Mouse (Mus musculus) spleen, adult 2 months (tissue): ENCODE measurements around the gene Prkca. TPM values are rescaled to one million over a fixed set of nuclear protein-coding genes. Genes with fewer than 3 reads are reported as not detected.

Experiments used
- DNase-seq, 2 experiments: peaks; one replicate each; pipeline versions ENCODE4 v3.0.0 to v3.0.0-alpha.2; 2012 to 2021; ENCODE audit warnings: low spot score in 2 of 2, low read depth in 1 of 2
- H3K27ac ChIP-seq: fragments of 200-500 bp; 2 replicates; pipeline ENCODE4 v1.5.1; 2012; ENCODE audit warnings: low read length, inconsistent platforms; ENCODE audit not compliant: insufficient read depth
- H3K27me3 ChIP-seq: fragments of 200-500 bp; 2 replicates; pipeline ENCODE4 v1.6.1; 2012; ENCODE audit warnings: mild to moderate bottlenecking, moderate library complexity, low read length, inconsistent platforms; ENCODE audit not compliant: control insufficient read depth, insufficient read depth
- H3K36me3 ChIP-seq: fragments of 200-500 bp; 2 replicates; pipeline ENCODE4 v1.6.1; 2012; ENCODE audit warnings: mild to moderate bottlenecking, low read length, inconsistent platforms; ENCODE audit not compliant: control insufficient read depth, insufficient read depth
- H3K4me1 ChIP-seq: fragments of 200-500 bp; 2 replicates; pipeline ENCODE4 v1.6.1; 2011; ENCODE audit warnings: inconsistent platforms; ENCODE audit not compliant: control insufficient read depth, insufficient read depth, insufficient read length
- H3K4me3 ChIP-seq: fragments of 200-500 bp; 2 replicates; pipeline ENCODE4 v1.5.1; 2011; ENCODE audit warnings: mild to moderate bottlenecking, inconsistent platforms; ENCODE audit not compliant: insufficient read depth, insufficient read length; ENCODE audit errors: extremely low read depth
- CTCF ChIP-seq: fragments of 200-500 bp; IDR thresholded peaks from 2 replicates; pipeline ENCODE4 v1.5.1; 2011; ENCODE audit warnings: mild to moderate bottlenecking, inconsistent platforms; ENCODE audit not compliant: insufficient read depth, insufficient read length, insufficient replicate concordance; ENCODE audit errors: extremely low read depth
- POLR2A ChIP-seq: fragments of 200-500 bp; IDR thresholded peaks from 2 replicates; pipeline ENCODE4 v1.6.1; 2011; ENCODE audit warnings: low read depth, low read length, inconsistent platforms
- WGBS: fragments of 180-500 bp; shearing (Covaris S2); methylation state at CpG from one replicate; pipeline ENCODE4 v1.1.7; 2018; 5-methylcytosine and 5-hydroxymethylcytosine counted together
- polyA plus RNA-seq: library from polyadenylated mRNA; depleted of rRNA; stranded (reverse); fragments of >200 nt; gene quantifications from 2 replicates; pipeline ENCODE4 v1.2.3, GENCODE M21; 2012

Gene Prkca
- polyA plus RNA-seq, 1 experiment: 8.4 TPM

- WGBS: 71% methylated on average over 3 of the region's 3 CpGs
- TF ChIP-seq CTCF (no peak), POLR2A (no peak)
- Histone ChIP-seq H3K27ac (no peak overlapping the region), H3K27me3 (no peaks in the 10 kb centered on the region), H3K4me3 (no peak overlapping the region), H3K36me3 (peaks cover 4% of the 10 kb centered on the region; the same call in 1 of the 2 replicates), H3K4me1 (no peaks in the 10 kb centered on the region)
- no peak for DNase-seq
Observed at GRCm38 (mm10) chr11:107985941-107986340, 357.8 kb downstream of the Prkca start.

- Histone ChIP-seq H3K4me3 (no peak overlapping the region), H3K27me3 (no peaks in the 10 kb centered on the region), H3K4me1 (no peaks in the 10 kb centered on the region), H3K27ac (no peak overlapping the region), H3K36me3 (peaks cover 5% of the 10 kb centered on the region; the same call in 1 of the 2 replicates)
- TF ChIP-seq CTCF (no peak), POLR2A (no peak)
- WGBS: 89% methylated on average over 12 of the region's 12 CpGs
- no peak for DNase-seq
Observed at GRCm38 (mm10) chr11:107983883-107984282, 359.8 kb downstream of the Prkca start.

GRCm38 (mm10) chr11:107983224-107983623 lies 360.5 kb downstream of the Prkca start:
- WGBS: 90% methylated on average over 5 of the region's 5 CpGs
- no peak overlapping the region for H3K4me3 ChIP-seq
- H3K27me3 ChIP-seq: no peaks in the 10 kb centered on the region
- TF ChIP-seq POLR2A: no peak
- TF ChIP-seq CTCF: no peak
- no peaks in the 10 kb centered on the region for H3K4me1 ChIP-seq
- peaks cover 5% of the 10 kb centered on the region; the same call in 1 of the 2 replicates for H3K36me3 ChIP-seq
- no peak overlapping the region for H3K27ac ChIP-seq
- no peak for DNase-seq

GRCm38 (mm10) chr11:107982225-107982896 lies 361.4 kb downstream of the Prkca start:
- TF ChIP-seq CTCF: peak; percentile 29; the same call in 1 of the 2 replicates
- no peak for TF ChIP-seq POLR2A
- H3K4me1 ChIP-seq: no peaks in the 10 kb centered on the region
- H3K4me3 ChIP-seq: no peak overlapping the region
- H3K27me3 ChIP-seq: no peaks in the 10 kb centered on the region
- H3K36me3 ChIP-seq: peaks cover 8% of the 10 kb centered on the region
- H3K27ac ChIP-seq: no peak overlapping the region
- no peak for DNase-seq
- WGBS: 71% methylated on average over 16 of the region's 16 CpGs

GRCm38 (mm10) chr11:107979497-107980174 lies 364.1 kb downstream of the Prkca start:
- no peak overlapping the region for H3K4me3 ChIP-seq
- H3K27me3 ChIP-seq: no peaks in the 10 kb centered on the region
- H3K4me1 ChIP-seq: no peaks in the 10 kb centered on the region
- no peak for DNase-seq
- TF ChIP-seq POLR2A (no peak), CTCF (no peak)
- H3K27ac ChIP-seq: no peak overlapping the region
- WGBS: 74% methylated on average over 22 of the region's 22 CpGs
- peaks cover 13% of the 10 kb centered on the region for H3K36me3 ChIP-seq

GRCm38 (mm10) chr11:107969943-107970342 lies 373.8 kb downstream of the Prkca start:
- Histone ChIP-seq H3K36me3 (no peaks in the 10 kb centered on the region), H3K4me3 (no peak overlapping the region), H3K4me1 (no peaks in the 10 kb centered on the region), H3K27ac (no peak overlapping the region), H3K27me3 (no peaks in the 10 kb centered on the region)
- 89% methylated on average over 10 of the region's 10 CpGs for WGBS
- TF ChIP-seq CTCF (no peak), POLR2A (no peak)
- no peak for DNase-seq

- Histone ChIP-seq H3K4me1 (no peaks in the 10 kb centered on the region), H3K36me3 (no peaks in the 10 kb centered on the region), H3K27me3 (no peaks in the 10 kb centered on the region), H3K4me3 (no peak overlapping the region), H3K27ac (no peak overlapping the region)
- TF ChIP-seq POLR2A (no peak), CTCF (no peak)
- no peak for DNase-seq
- 92% methylated on average over 13 of the region's 13 CpGs for WGBS
Observed at GRCm38 (mm10) chr11:107968147-107968546, 375.6 kb downstream of the Prkca start.
